Mouse (Mus musculus) mouse trophoblast stem cell (cell line): ENCODE data around the gene Rnf220.

Experiments
- in situ Hi-C, 2 experiments: fragments of 300-500 bp; cut with MseI, MboI; formaldehyde crosslinking; loops; 2 replicates in 1 of 2; 3 replicates in 1 of 2; pipeline ENCODE4 v1.15.1; 2025

The Rnf220 gene

GRCm38 (mm10) chr4:117380558-117380935 is 116.3 kb downstream of the Rnf220 start:
- in situ Hi-C loops = no loop called here

GRCm38 (mm10) chr4:117379803-117380557 is 116.9 kb downstream of the Rnf220 start:
- in situ Hi-C loops = no loop called here

GRCm38 (mm10) chr4:117374078-117374540 is 122.7 kb downstream of the Rnf220 start:
- in situ Hi-C loops = no loop called here

- in situ Hi-C loops = no loop called here
Observed at GRCm38 (mm10) chr4:117373324-117374077, 123.4 kb downstream of the Rnf220 start.

GRCm38 (mm10) chr4:117371896-117372295 is 125.0 kb downstream of the Rnf220 start:
- in situ Hi-C loops = no loop called here

GRCm38 (mm10) chr4:117370354-117370753 is 126.5 kb downstream of the Rnf220 start:
- in situ Hi-C loops = no loop called here

- in situ Hi-C loops = no loop called here
Observed at GRCm38 (mm10) chr4:117369571-117369970, 127.3 kb downstream of the Rnf220 start.

- in situ Hi-C loops = no loop called here
Observed at GRCm38 (mm10) chr4:117367365-117367764, 129.5 kb downstream of the Rnf220 start.

GRCm38 (mm10) chr4:117362085-117362484 is 134.8 kb downstream of the Rnf220 start:
- in situ Hi-C loops = no loop called here

- in situ Hi-C loops = no loop called here
Observed at GRCm38 (mm10) chr4:117361558-117361873, 135.3 kb downstream of the Rnf220 start.

- in situ Hi-C loops = no loop called here
Observed at GRCm38 (mm10) chr4:117360713-117361557, 135.9 kb downstream of the Rnf220 start.

GRCm38 (mm10) chr4:117359803-117360382 is 137.0 kb downstream of the Rnf220 start:
- in situ Hi-C loops = no loop called here

GRCm38 (mm10) chr4:117357917-117358316 is 138.9 kb downstream of the Rnf220 start:
- in situ Hi-C loops = no loop called here

- in situ Hi-C loops = no loop called here
Observed at GRCm38 (mm10) chr4:117357104-117357503, 139.7 kb downstream of the Rnf220 start.

GRCm38 (mm10) chr4:117356223-117356622 is 140.6 kb downstream of the Rnf220 start:
- in situ Hi-C loops = no loop called here

GRCm38 (mm10) chr4:117354651-117355050 is 142.2 kb downstream of the Rnf220 start:
- in situ Hi-C loops = no loop called here

- in situ Hi-C loops = no loop called here
Observed at GRCm38 (mm10) chr4:117352957-117353356, 143.9 kb downstream of the Rnf220 start.

GRCm38 (mm10) chr4:117352071-117352470 is 144.8 kb downstream of the Rnf220 start:
- in situ Hi-C loops = no loop called here

- in situ Hi-C loops = no loop called here
Observed at GRCm38 (mm10) chr4:117350139-117350693, 146.6 kb downstream of the Rnf220 start.

- in situ Hi-C loops = no loop called here
Observed at GRCm38 (mm10) chr4:117349327-117349726, 147.5 kb downstream of the Rnf220 start.

GRCm38 (mm10) chr4:117346025-117346424 is 150.8 kb downstream of the Rnf220 start:
- in situ Hi-C loops = no loop called here
